Mouse (Mus musculus) stomach, embryonic 15.5 days (tissue): Measurements from ENCODE around the gene Mreg. TPM values are rescaled to one million over a fixed set of nuclear protein-coding genes. Genes with fewer than 3 reads are reported as not detected.
A peak's percentile ranks its signal among the peaks of the same experiment; 100 is the strongest.

Experiments used
- ATAC-seq: fragments of 200-750 bp; cut with Nextera tagmentation; 2 replicates; pipeline ENCODE4 v1.8.0; 2017; ENCODE audit warnings: low read depth, moderate number of reproducible peaks, moderate TSS enrichment; ENCODE audit not compliant: insufficient read depth, low FRiP score
- H3K27ac ChIP-seq: fragments of 300-500 bp; sonication (generic); 2 replicates; pipeline ENCODE4 v1.5.1; 2015; ENCODE audit warnings: mild to moderate bottlenecking, inconsistent platforms
- H3K27me3 ChIP-seq: fragments of 300-500 bp; sonication (generic); replicated peaks from 2 replicates; pipeline ENCODE4 v1.6.1; 2015; ENCODE audit warnings: inconsistent platforms
- H3K36me3 ChIP-seq: fragments of 300-500 bp; sonication (generic); 2 replicates; pipeline ENCODE4 v1.6.1; 2015; ENCODE audit warnings: inconsistent platforms
- H3K4me1 ChIP-seq: fragments of 300-500 bp; sonication (generic); 2 replicates; pipeline ENCODE4 v1.6.1; 2015; ENCODE audit warnings: inconsistent platforms
- H3K4me2 ChIP-seq: fragments of 300-500 bp; sonication (generic); 2 replicates; pipeline ENCODE4 v1.6.1; 2015; ENCODE audit warnings: mild to moderate bottlenecking, inconsistent platforms
- H3K4me3 ChIP-seq: fragments of 300-500 bp; sonication (generic); replicated peaks from 2 replicates; pipeline ENCODE4 v1.5.1; 2015; ENCODE audit warnings: inconsistent platforms
- H3K9ac ChIP-seq: fragments of 300-500 bp; sonication (generic); 2 replicates; pipeline ENCODE4 v1.6.1; 2015; ENCODE audit warnings: inconsistent platforms
- H3K9me3 ChIP-seq: fragments of 300-500 bp; sonication (generic); 2 replicates; pipeline ENCODE4 v1.6.1; 2016; ENCODE audit warnings: inconsistent platforms
- WGBS: fragments of 180-500 bp; shearing (Covaris S2); methylation state at CpG from one replicate; pipeline ENCODE4 v1.1.7; 2015; 5-methylcytosine and 5-hydroxymethylcytosine counted together
- polyA plus RNA-seq: library from polyadenylated mRNA; unstranded; fragments of >200 nt; fragmentation: Nextera tagmentation; extraction: Ambion mirVana; gene quantifications from 2 replicates; pipeline ENCODE4 v1.2.1, GENCODE M21; 2015

The Mreg gene
- polyA plus RNA-seq, 1 experiment from 2014 or later: 9.7 TPM

DNA sequence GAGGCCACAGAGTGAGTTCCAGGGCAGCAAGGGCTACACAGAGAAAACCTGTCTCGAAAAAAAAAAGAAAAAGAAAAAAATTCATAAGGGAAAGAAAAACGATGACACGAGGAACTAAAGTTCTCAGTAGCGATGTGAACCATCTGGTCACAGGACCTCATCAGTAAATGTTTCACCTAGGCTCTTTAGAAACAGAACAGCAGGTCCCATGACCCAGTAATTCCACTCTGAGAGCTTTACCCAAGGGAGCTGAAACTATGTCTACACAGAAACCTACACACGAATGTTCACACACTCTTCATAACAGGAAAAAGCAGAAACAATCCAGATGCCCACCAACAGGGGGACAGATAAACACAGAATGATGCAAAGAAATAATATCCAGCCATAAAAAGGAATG lies 4.0 kb downstream of the Mreg start:
- Histone ChIP-seq H3K4me1 (0 out of 2 replicates have a peak, but pooled peaks cover 13% of the 10 kb centered on the region), H3K27me3 (no peaks in the 10 kb centered on the region), H3K27ac (no peak overlapping the region), H3K4me2 (no peak overlapping the region), H3K9ac (no peak overlapping the region), H3K36me3 (no peaks in the 10 kb centered on the region), H3K9me3 (no peaks in the 10 kb centered on the region), H3K4me3 (no peak overlapping the region)
- ATAC-seq: no peak
- WGBS: 82% methylated on average over 5 of the region's 5 CpGs

- no peak overlapping the region for H3K9ac ChIP-seq
- no peaks in the 10 kb centered on the region for H3K36me3 ChIP-seq
- WGBS: 63% methylated on average over 3 of the region's 3 CpGs
- H3K4me3 ChIP-seq: no peak overlapping the region
- no peaks in the 10 kb centered on the region for H3K27me3 ChIP-seq
- ATAC-seq: no peak
- H3K4me1 ChIP-seq: no peaks in the 10 kb centered on the region
- no peak overlapping the region for H3K27ac ChIP-seq
- no peak overlapping the region for H3K4me2 ChIP-seq
- no peaks in the 10 kb centered on the region for H3K9me3 ChIP-seq
Measured at GRCm38 (mm10) chr1:72205113-72205512, 7.0 kb downstream of the Mreg start.

DNA sequence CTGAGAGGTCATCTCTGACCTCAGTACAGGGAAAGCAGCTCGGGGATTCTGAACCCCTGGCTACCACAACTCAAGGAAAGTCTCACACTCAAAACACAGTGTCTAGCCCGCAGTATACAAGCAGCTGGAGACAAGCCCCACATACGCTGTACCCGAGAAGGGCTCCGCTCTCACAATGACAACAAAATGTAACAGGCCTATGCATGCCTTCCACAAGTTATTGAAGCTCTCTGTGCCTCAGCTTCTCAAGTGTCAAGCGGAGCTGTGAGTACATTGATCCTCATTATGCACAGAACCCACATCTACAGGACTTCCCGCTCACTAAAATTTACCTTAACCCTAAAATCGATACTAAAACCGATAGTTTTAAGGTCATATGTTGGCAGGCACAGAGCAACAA lies 8.9 kb downstream of the Mreg start:
- no peak for ATAC-seq
- Histone ChIP-seq H3K27ac (peak overlapping the region; percentile 31; the same call in 1 of the 2 replicates), H3K4me2 (no peak overlapping the region), H3K9me3 (no peaks in the 10 kb centered on the region), H3K9ac (no peak overlapping the region), H3K4me3 (no peak overlapping the region), H3K36me3 (no peaks in the 10 kb centered on the region), H3K4me1 (no peaks in the 10 kb centered on the region), H3K27me3 (no peaks in the 10 kb centered on the region)
- WGBS: 76% methylated on average over 9 of the region's 9 CpGs

- 80% methylated on average over 7 of the region's 7 CpGs for WGBS
- Histone ChIP-seq H3K9me3 (no peaks in the 10 kb centered on the region), H3K27ac (peak overlapping the region; percentile 31; the same call in 1 of the 2 replicates), H3K36me3 (no peaks in the 10 kb centered on the region), H3K4me3 (no peak overlapping the region), H3K9ac (no peak overlapping the region), H3K4me1 (no peaks in the 10 kb centered on the region), H3K4me2 (no peak overlapping the region), H3K27me3 (no peaks in the 10 kb centered on the region)
- no peak; the same call in 1 of the 2 replicates for ATAC-seq
Measured at GRCm38 (mm10) chr1:72202705-72203104, 9.4 kb downstream of the Mreg start.

- ATAC-seq: no peak
- no peak overlapping the region for H3K4me2 ChIP-seq
- no peaks in the 10 kb centered on the region for H3K9me3 ChIP-seq
- H3K4me1 ChIP-seq: no peaks in the 10 kb centered on the region
- no peak overlapping the region for H3K27ac ChIP-seq
- H3K27me3 ChIP-seq: no peaks in the 10 kb centered on the region
- no peak overlapping the region for H3K4me3 ChIP-seq
- WGBS: 63% methylated on average over 2 of the region's 2 CpGs
- H3K36me3 ChIP-seq: no peaks in the 10 kb centered on the region
- no peak overlapping the region for H3K9ac ChIP-seq
Measured at GRCm38 (mm10) chr1:72202068-72202467, 10.0 kb downstream of the Mreg start.

GRCm38 (mm10) chr1:72201126-72201525 lies 11.0 kb downstream of the Mreg start:
- H3K4me1 ChIP-seq: no peaks in the 10 kb centered on the region
- no peak overlapping the region for H3K4me2 ChIP-seq
- ATAC-seq: no peak
- no peaks in the 10 kb centered on the region for H3K36me3 ChIP-seq
- H3K27me3 ChIP-seq: no peaks in the 10 kb centered on the region
- no peak overlapping the region for H3K4me3 ChIP-seq
- 79% methylated on average over 3 of the region's 3 CpGs for WGBS
- H3K9me3 ChIP-seq: no peaks in the 10 kb centered on the region
- H3K27ac ChIP-seq: no peak overlapping the region
- H3K9ac ChIP-seq: no peak overlapping the region

DNA sequence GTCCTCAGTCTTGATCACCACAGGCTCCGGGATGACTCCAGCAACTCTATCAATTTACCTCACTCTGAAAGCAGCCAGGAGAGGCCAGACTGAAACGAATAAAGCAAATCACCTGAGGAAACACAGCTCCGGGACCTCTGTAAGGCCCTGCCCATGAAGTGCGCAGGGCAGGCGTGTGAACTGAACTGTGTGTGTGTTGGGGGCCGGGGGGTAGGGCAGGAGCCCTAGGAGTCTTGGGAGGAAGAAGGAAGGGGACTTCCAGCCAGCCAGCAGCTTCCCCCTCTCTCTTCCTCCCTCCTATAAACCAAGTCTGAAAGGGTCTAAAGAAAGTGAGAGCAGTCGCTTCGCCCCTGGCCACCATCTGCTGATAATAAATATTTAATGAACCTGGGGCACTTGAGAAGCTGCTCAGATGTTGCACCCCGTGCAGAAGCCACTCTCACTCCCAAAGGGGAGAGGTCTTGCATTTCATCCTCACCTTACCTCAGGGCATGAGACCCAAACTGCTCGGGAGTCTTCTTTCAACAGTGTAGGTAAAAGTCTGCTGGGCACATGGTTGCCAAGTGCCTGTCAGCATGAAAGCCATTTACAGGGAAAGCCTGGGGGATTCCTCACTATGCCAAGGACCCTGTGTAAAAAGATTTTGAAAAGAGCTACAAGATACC lies 13.8 kb downstream of the Mreg start:
- 49% methylated on average over 10 of the region's 10 CpGs for WGBS
- H3K9me3 ChIP-seq: no peaks in the 10 kb centered on the region

DNA sequence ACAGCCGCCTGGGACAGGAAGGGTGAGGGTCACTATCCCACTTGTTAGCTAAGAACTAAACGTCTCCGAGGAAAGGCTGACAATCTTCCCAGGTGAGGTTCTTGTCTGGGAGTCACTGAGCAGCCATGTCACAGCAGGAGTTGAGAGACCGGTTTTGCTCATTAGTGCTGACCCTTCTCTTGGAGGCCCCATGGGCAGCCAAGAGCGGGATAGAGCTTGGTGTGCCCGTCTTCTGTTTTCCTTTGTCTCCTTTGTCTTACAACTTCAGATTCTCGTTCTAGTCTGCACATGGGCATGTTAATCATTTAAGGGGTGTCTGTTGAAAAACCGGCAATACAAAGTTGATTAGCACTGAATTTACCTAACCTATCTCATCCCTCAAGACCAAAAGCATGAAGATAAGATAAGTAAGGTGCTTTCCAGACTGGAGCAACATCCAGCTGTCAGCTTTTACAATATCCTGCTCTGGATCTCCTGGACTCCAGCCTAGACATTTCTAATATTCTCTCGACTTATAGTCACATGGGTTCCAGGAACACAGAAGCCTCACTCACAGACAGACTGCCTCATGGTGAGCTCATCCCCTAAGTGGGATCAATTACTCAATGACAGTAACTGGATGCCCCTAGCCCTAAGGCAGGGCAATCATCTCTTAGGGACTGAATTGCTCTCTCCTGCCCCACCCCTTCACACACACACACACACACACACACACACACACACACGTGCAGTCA lies 15.3 kb downstream of the Mreg start:
- Histone ChIP-seq H3K36me3 (no peaks in the 10 kb centered on the region), H3K4me3 (no peak overlapping the region), H3K9ac (no peak overlapping the region), H3K4me1 (no peaks in the 10 kb centered on the region), H3K4me2 (no peak overlapping the region), H3K27ac (no peak overlapping the region), H3K27me3 (no peaks in the 10 kb centered on the region), H3K9me3 (no peaks in the 10 kb centered on the region)
- WGBS: 50% methylated on average over 10 of the region's 10 CpGs
- no peak; the same call in 1 of the 2 replicates for ATAC-seq

More for the DNA sequence above, 13.8 kb downstream of the Mreg start:
- ATAC-seq: 0 out of 2 replicates have a peak, but pooled peaks have one; percentile 17
- H3K27me3 ChIP-seq: no peaks in the 10 kb centered on the region
- no peaks in the 10 kb centered on the region for H3K36me3 ChIP-seq
- no peak overlapping the region for H3K4me2 ChIP-seq
- H3K4me1 ChIP-seq: no peaks in the 10 kb centered on the region
- no peak overlapping the region for H3K9ac ChIP-seq
- H3K4me3 ChIP-seq: no peak overlapping the region
- no peak overlapping the region for H3K27ac ChIP-seq

GRCm38 (mm10) chr1:72196123-72196522 lies 16.0 kb downstream of the Mreg start:
- Histone ChIP-seq H3K4me3 (no peak overlapping the region), H3K9ac (no peak overlapping the region), H3K9me3 (no peaks in the 10 kb centered on the region), H3K4me1 (no peaks in the 10 kb centered on the region), H3K27me3 (no peaks in the 10 kb centered on the region), H3K4me2 (no peak overlapping the region), H3K36me3 (no peaks in the 10 kb centered on the region), H3K27ac (no peak overlapping the region)
- 91% methylated on average over 5 of the region's 5 CpGs for WGBS
- ATAC-seq: no peak

DNA sequence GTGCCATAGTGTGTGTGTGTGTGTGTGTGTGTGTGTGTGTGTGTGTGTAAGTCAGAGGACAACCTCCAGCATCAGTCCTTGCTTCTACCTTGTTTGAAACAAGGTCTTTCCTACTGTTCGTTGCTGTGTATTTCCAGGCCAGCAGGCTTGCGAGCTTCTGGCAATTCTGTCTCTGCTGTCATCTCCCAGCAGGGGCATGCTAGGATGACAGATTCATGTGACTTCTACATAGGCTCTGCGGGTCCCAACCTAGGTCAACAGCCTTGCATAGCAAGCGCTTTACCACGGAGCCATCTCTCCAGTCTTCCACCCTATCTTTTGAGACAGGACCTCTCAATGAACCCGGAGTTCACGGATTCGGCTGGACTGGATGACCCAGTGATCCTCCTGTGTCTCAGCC lies 20.7 kb downstream of the Mreg start:
- H3K9me3 ChIP-seq: no peaks in the 10 kb centered on the region
- no peak overlapping the region for H3K9ac ChIP-seq
- H3K4me2 ChIP-seq: no peak overlapping the region
- WGBS: 89% methylated on average over 8 of the region's 8 CpGs
- no peak for ATAC-seq
- no peak overlapping the region for H3K27ac ChIP-seq
- H3K27me3 ChIP-seq: no peaks in the 10 kb centered on the region
- H3K4me3 ChIP-seq: no peak overlapping the region
- no peaks in the 10 kb centered on the region for H3K4me1 ChIP-seq
- H3K36me3 ChIP-seq: no peaks in the 10 kb centered on the region

DNA sequence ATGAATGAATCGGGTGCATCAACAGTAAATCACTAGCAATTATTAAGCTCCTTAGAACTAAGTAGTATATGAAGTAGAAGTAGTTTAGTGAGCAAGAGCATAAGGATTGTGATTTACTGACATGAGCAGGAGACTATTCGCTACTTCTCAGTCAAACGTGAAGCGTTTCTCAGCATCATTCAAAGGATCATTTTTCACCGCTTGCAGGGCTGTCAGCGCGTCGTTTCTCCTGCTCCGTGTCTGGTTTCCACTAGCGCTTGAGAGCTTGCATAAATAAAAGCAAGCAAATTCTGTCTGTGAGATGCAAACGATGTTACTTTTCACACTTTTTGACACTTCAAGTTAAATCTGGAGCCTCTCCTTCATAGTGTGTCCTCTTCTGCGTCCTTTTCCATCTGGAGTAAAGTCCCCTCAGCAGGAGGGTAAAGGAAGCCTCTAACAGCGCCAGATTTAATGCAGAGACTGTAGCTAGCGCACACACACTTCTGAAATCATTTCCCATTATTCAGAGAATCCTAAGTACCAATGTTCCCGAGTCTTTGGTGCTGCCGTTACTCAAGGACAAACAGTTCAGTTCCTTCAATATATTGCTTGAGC lies 23.9 kb downstream of the Mreg start:
- Histone ChIP-seq H3K36me3 (no peaks in the 10 kb centered on the region), H3K4me3 (no peak overlapping the region), H3K9ac (no peak overlapping the region), H3K4me1 (no peaks in the 10 kb centered on the region), H3K27me3 (no peaks in the 10 kb centered on the region), H3K27ac (no peak overlapping the region), H3K9me3 (no peaks in the 10 kb centered on the region), H3K4me2 (no peak overlapping the region)
- 40% methylated on average over 16 of the region's 16 CpGs for WGBS
- ATAC-seq: no peak

DNA sequence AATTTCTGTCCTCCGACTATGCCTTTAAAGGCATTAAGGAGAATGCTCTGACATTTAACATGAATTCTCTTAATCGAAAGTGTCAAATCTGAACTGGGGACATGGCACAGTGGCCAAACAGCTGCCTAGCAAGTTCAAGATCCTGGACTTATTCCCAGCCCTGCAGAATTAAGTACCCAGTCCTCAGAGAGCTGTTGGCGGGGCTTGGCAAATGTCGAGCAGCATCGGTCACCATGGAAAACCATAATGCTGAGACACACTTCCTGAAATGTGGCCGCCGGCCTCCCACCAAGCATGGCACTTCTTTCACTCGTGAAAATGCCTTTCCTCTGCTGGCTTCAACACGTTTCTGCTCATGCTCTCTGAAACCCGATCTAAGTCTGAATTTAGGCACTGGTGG lies 24.6 kb downstream of the Mreg start:
- Histone ChIP-seq H3K27ac (no peak overlapping the region), H3K27me3 (no peaks in the 10 kb centered on the region), H3K36me3 (no peaks in the 10 kb centered on the region), H3K9me3 (no peaks in the 10 kb centered on the region), H3K4me1 (0 out of 2 replicates have a peak, but pooled peaks cover 3% of the 10 kb centered on the region), H3K4me3 (no peak overlapping the region), H3K4me2 (no peak overlapping the region), H3K9ac (no peak overlapping the region)
- 73% methylated on average over 10 of the region's 10 CpGs for WGBS
- ATAC-seq: no peak
